Mouse (Mus musculus): ENCODE results near the gene Rmdn2. TPM values are rescaled to one million over a fixed set of nuclear protein-coding genes. Genes with fewer than 3 reads are reported as not detected.

The Rmdn2 gene
- 1 to 10 TPM; 9.3 to 9.4 TPM for total RNA-seq (2021)

- no peak for DNase-seq
Measured at GRCm38 (mm10) chr17:79611545-79611944, at the start of gene Rmdn2. TSS of gene Rmdn2 (plus strand) at chr17:79611863.

- no peak for DNase-seq
Measured at GRCm38 (mm10) chr17:79563067-79563620, 48.5 kb upstream of the Rmdn2 start.

DNA sequence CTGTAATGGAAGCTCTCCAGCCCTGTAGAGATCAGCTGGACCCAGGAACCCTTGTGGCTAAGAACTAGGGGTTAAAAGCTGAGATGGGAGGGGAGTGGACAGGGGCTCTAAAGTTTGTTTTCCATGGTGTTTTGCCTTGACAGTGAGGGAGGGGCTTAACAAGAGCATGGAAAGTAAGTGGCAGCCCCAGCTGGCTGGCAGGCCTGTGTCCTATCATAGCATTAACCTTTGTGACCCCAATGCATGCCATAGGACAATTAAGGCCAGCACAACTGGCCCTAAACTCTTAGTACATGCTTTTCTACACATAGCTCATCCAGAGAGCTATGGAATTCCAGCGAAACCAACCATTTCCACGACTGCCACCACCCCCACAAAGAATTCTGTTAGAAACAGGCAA lies 47.9 kb upstream of the Rmdn2 start:
- no peak for DNase-seq

GRCm38 (mm10) chr17:79565241-79565961 lies 46.3 kb upstream of the Rmdn2 start:
- no peak for DNase-seq

DNA sequence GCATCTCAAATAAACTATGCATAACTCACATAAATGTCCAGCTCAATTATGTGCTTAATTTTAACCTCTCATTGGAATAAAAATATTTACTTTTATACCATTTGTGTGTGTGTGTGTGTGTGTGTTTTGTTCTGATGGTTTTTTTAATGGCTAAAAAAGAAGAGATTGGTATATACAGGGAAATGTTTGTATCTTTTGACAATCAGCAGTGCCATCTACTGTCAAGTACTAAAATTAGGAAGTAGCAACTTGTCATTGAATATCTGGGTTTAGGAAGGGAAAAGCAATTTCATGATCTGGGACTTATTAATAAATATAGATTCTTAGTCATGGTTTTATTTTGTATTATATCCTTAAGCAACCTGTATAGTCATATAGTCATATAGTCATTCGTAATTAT lies 43.3 kb upstream of the Rmdn2 start:
- DNase-seq, result no peak

GRCm38 (mm10) chr17:79578328-79578727 lies 33.3 kb upstream of the Rmdn2 start:
- DNase-seq, result no peak

DNA sequence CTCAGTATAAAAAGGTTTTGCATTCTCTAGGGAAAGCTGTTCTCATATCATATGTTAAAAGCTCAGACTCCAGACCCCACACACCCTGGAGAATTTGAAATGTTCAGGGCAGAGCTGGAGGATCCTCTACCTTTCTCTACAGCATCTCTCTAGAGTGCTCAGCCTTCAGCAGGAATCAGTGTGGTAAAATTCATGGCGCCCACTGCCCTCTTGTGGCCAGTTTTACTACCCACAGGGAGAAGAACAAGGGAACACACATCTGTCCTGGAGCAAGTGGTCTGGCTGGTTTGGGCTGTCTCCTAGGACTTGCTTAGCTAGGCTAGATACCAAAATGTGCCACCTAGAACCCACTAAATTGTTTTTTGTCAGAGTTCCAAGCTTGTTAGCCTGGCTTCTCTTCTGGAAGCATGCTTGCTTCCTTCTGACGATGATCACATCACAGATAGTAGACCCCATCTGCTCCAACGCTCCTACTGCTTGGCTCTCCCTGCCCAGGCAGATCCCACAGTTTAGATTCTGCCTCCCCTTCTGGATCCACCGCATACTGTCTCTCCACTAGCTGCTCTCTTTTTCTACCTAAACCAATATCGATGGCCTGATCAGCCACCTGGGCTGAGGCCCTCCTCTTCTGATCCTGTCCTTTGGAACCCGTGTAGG lies 31.3 kb upstream of the Rmdn2 start:
- DNase-seq, result peak; percentile 62 to 64

DNA sequence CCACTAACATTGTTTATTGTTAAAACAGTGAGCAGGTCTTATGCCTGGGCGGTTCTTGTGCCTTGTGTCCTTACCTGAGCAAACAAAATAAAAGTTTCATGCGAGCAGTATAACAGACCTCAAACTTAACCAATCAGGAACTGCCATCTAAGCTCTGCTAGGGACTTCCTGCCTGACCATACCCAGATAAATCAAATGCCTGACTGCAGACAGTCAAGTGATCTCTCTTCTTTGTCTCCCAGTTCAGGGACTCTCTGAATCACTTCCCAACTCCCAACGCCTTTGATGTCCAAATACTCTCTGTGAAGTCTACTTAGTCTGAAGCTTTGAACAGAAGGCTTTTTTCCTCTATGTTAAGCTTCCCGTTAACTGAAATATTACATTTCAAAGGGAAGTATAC lies 28.2 kb upstream of the Rmdn2 start:
- DNase-seq, result no peak

DNA sequence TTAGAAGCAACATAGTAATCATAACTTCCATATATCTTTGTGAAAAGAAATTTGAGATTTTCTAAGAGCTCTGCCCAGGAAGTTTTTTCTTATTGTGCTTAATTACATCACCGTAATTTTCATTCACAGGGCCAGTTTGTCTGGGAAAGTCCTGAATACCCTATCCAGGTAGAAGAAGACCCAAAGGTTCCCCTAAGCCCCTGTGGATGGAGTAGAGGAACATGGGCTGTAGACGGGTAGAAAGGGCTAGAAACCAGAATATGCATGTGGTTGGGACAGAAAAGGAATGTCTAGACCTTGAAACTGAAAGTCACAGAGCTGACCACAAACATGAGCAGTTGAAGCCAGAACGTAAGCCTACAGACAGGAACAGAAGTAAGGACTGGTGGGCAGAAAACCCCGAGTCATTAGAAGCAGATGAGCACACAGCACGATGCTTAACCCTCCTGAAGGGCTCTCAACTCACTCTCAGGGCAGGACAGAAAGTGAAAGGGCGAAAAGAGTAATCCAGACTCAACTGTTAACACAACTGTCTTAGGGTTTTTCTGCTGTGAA lies 27.3 kb upstream of the Rmdn2 start:
- DNase-seq, result no peak

DNA sequence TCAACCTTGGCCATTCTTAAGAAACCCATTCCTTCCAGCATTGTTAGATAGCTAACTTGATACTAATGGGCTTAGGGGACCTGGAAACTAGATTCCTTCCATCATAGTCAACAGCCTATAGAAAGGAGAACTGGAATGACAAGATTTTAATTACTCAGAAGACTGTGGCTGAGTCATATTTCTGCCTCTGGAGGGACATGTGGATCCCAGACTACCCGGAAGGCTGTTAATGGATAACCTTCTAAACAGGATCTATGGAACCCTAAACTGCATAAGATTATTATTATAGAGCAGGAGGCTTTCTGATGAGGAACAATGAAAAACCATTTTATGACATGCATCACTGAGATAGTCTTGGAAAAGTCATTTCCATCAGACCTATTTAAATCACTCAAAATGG lies 21.8 kb upstream of the Rmdn2 start:
- no peak for DNase-seq

- DNase-seq, result no peak
Measured at GRCm38 (mm10) chr17:79595996-79596395, 15.7 kb upstream of the Rmdn2 start.

- DNase-seq, result no peak
Measured at GRCm38 (mm10) chr17:79598151-79598550, 13.5 kb upstream of the Rmdn2 start.

DNA sequence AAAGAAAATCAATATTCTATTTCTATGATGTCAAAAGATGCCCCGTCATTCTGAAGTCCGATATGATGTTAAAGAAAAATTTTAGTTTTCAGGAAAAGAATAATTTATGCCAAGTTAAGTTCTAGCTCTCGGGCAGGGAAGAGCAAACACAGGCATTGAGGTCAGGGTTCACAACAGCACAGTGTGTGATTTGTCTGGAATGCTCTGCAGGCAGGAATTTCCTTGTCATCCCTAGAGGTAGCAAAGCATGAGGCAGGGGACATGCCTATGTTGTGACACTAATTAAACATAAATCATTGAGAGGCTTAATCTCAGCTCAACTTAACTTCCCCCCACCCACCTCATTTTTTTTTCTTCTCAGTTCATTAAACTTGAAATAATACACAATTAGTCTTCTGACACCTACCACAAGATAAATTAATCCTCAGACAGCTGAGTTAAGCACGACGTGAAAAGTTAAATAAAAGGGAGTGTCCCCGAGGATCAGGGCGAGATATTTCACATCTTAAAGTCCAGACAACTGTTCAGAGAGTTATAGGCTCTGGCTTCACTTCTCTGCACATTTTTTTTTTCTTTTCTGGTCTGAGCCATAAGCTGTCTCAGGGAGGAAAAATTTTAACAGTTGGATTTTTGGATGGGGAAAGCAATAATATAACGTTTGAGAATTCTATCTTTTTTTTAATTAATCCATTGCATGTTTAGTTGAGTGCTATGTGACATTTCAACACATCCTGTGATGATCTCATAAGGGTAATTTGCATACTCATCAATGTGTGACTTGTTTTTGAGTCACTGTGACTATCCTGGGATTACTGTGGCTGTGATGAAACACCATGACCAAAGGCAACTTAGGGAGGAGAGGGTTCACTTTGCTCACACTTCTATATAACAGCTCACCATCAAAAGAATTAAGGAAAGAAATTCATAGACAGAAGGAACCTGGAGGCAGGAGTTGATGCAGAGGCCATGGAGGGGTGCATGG lies 12.8 kb upstream of the Rmdn2 start:
- no peak for DNase-seq

GRCm38 (mm10) chr17:79600108-79600507 lies 11.6 kb upstream of the Rmdn2 start:
- no peak for DNase-seq

DNA sequence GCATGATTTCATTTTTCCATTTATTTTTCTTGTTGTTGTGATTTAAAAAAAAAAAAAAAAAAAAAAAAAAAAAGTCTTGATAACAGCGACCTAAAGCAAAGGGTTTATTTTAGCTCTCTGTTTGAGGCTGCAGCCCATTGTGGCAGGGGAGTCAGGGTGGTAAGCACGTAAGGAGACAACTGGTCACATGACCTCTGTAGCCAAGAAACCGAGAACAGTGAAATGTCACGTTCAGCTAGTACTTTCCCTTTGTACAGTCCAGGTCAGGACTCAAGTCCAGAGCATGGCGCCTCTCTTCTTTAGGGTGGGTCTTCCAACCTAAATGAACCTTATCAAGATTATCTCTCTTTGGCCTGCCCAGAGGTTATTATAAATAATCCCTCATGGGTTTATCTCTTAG lies 9.3 kb upstream of the Rmdn2 start:
- DNase-seq, result no peak

- DNase-seq, result no peak
Measured at GRCm38 (mm10) chr17:79603427-79603826, 8.2 kb upstream of the Rmdn2 start.

- no peak for DNase-seq
Measured at GRCm38 (mm10) chr17:79605794-79606193, 5.9 kb upstream of the Rmdn2 start.

DNA sequence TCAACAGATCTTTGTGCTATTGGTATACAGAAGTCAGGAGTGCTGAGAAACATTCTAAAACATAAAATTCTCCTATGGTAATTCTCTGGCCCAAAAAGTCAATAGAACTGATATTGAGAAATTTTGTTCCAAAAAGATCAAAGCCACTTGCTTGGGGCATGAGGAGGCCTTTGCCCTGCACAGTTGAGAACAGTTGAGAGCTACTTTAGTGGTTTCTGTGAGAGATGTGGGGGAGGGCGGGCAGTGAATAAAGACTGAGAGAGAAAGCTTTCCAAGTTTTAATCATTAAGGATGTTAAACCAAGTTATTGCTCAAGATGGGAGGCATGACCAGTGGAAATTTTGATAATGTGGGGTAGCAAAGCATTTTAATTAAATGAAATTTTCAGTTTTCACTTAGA lies 2.0 kb upstream of the Rmdn2 start:
- no peak for DNase-seq

- DNase-seq, result no peak
Measured at GRCm38 (mm10) chr17:79610163-79610755, 1.4 kb upstream of the Rmdn2 start.

DNA sequence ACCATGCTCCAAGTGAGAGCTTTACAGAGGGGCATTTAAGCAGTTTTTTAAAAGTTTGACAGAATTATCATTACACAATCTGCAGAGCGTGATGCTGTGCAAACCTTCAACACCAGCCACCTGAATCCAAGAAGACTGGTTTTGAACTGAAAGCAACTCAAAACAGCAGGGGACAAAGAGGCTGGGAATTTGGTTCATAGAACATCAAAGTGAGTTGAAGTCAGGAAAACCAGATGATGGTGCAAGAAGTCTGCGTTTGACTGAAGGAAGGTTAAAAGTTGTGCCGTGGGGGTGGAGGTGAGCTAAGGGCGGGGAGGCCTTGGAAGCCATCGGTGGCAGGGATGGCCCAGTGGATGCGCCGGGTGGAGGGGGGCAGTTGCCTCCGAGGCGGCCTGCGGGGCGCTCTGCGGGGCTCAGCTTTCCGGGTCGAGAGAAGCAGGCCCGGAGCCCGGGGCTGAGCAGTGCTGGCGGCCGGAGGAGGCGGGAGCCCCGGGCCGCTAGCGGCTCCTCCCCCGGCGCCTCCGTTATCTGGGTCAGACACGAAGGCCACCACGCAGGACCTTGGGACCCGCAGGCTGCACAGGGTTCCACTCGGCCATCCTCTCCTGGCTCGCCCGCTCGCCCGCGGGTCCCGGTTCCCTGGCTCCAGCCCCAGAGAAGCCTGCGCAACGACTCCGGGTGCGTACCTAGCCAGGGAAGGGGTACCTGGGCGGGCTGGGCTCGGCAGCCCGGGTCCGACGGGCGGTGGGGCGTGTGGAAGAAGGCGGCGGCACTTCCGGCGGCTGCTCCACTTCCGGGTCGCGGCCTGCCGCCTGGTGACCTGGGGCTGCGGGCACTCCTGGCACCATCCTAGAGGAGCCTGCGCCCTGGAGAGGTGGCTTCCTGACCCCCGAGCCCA lies 3.3 kb downstream of the Rmdn2 start:
- peak; percentile 65 to 74 for DNase-seq

- DNase-seq, result no peak
Measured at GRCm38 (mm10) chr17:79615897-79616296, 4.2 kb downstream of the Rmdn2 start.
